Mouse (Mus musculus): Measurements from ENCODE around the gene Prss12. TPM values are rescaled to one million over a fixed set of nuclear protein-coding genes. Genes with fewer than 3 reads are reported as not detected.

Prss12 gene
- total and polyA plus RNA-seq, 2 experiments = 0.07 to 0.18 TPM

- no peak overlapping the region for H3K27ac ChIP-seq (replicated peaks; ENCODE audit: insufficient read depth, low read depth, low read length)
- WGBS = 47% methylated on average over 1 of the region's 1 CpGs
- TF ChIP-seq POLR2A (IDR thresholded peaks at IDR 0.05; ENCODE audit: extremely low read depth, insufficient read depth, low read length) = no peak
- TF ChIP-seq CTCF (IDR thresholded peaks at IDR 0.05; ENCODE audit: low read depth, low read length) = no peak
- H3K9ac ChIP-seq (ENCODE audit: low read depth, low read length) = no peak overlapping the region
- H3K27me3 ChIP-seq (ENCODE audit: control insufficient read depth, insufficient read depth, low read length) = no peaks in the 10 kb centered on the region
- H3K4me3 ChIP-seq (ENCODE audit: insufficient read depth, low read depth, low read length) = no peak overlapping the region
- no peaks in the 10 kb centered on the region for H3K79me2 ChIP-seq (ENCODE audit: control insufficient read depth, insufficient read depth, low read length)
- no peaks in the 10 kb centered on the region for H3K36me3 ChIP-seq (ENCODE audit: control insufficient read depth, insufficient read depth, low read length)
- no peak for DNase-seq (ENCODE audit: extremely low read depth, low read depth, low spot score)
- H3K4me1 ChIP-seq (ENCODE audit: control insufficient read depth, insufficient read depth, low read length) = no peaks in the 10 kb centered on the region
These were observed 12.8 kb downstream of the Prss12 start for GRCm38 (mm10) chr3:123459492-123459891.

GRCm38 (mm10) chr3:123460436-123460835 lies 13.7 kb downstream of the Prss12 start:
- TF ChIP-seq CTCF (IDR thresholded peaks at IDR 0.05; ENCODE audit: low read depth, low read length) = no peak
- no peak for TF ChIP-seq POLR2A (IDR thresholded peaks at IDR 0.05; ENCODE audit: extremely low read depth, insufficient read depth, low read length)
- no peak overlapping the region for H3K27ac ChIP-seq (replicated peaks; ENCODE audit: insufficient read depth, low read depth, low read length)
- no peak for DNase-seq (ENCODE audit: extremely low read depth, low read depth, low spot score)
- H3K36me3 ChIP-seq (ENCODE audit: control insufficient read depth, insufficient read depth, low read length) = no peaks in the 10 kb centered on the region
- no peaks in the 10 kb centered on the region for H3K79me2 ChIP-seq (ENCODE audit: control insufficient read depth, insufficient read depth, low read length)
- H3K4me1 ChIP-seq (ENCODE audit: control insufficient read depth, insufficient read depth, low read length) = no peaks in the 10 kb centered on the region
- no peaks in the 10 kb centered on the region for H3K27me3 ChIP-seq (ENCODE audit: control insufficient read depth, insufficient read depth, low read length)
- no peak overlapping the region for H3K4me3 ChIP-seq (ENCODE audit: insufficient read depth, low read depth, low read length)
- WGBS = 73% methylated on average over 1 of the region's 1 CpGs
- H3K9ac ChIP-seq (ENCODE audit: low read depth, low read length) = no peak overlapping the region

- TF ChIP-seq POLR2A (IDR thresholded peaks at IDR 0.05; ENCODE audit: extremely low read depth, insufficient read depth, low read length) = no peak
- TF ChIP-seq CTCF (IDR thresholded peaks at IDR 0.05; ENCODE audit: low read depth, low read length) = no peak
- no peak for DNase-seq (ENCODE audit: extremely low read depth, low read depth, low spot score)
- 81% methylated on average over 6 of the region's 6 CpGs for WGBS
- H3K27ac ChIP-seq (replicated peaks; ENCODE audit: insufficient read depth, low read depth, low read length) = no peak overlapping the region
- no peaks in the 10 kb centered on the region for H3K27me3 ChIP-seq (ENCODE audit: control insufficient read depth, insufficient read depth, low read length)
- H3K36me3 ChIP-seq (ENCODE audit: control insufficient read depth, insufficient read depth, low read length) = no peaks in the 10 kb centered on the region
- no peak overlapping the region for H3K4me3 ChIP-seq (ENCODE audit: insufficient read depth, low read depth, low read length)
- H3K79me2 ChIP-seq (ENCODE audit: control insufficient read depth, insufficient read depth, low read length) = no peaks in the 10 kb centered on the region
- H3K9ac ChIP-seq (ENCODE audit: low read depth, low read length) = no peak overlapping the region
- no peaks in the 10 kb centered on the region for H3K4me1 ChIP-seq (ENCODE audit: control insufficient read depth, insufficient read depth, low read length)
These were observed 15.6 kb downstream of the Prss12 start for GRCm38 (mm10) chr3:123462264-123462663.

- no peak overlapping the region for H3K4me3 ChIP-seq (ENCODE audit: insufficient read depth, low read depth, low read length)
- no peak overlapping the region for H3K27ac ChIP-seq (replicated peaks; ENCODE audit: insufficient read depth, low read depth, low read length)
- TF ChIP-seq POLR2A (IDR thresholded peaks at IDR 0.05; ENCODE audit: extremely low read depth, insufficient read depth, low read length) (no peak), CTCF (IDR thresholded peaks at IDR 0.05; ENCODE audit: low read depth, low read length) (no peak)
- no peaks in the 10 kb centered on the region for H3K36me3 ChIP-seq (ENCODE audit: control insufficient read depth, insufficient read depth, low read length)
- H3K4me1 ChIP-seq (ENCODE audit: control insufficient read depth, insufficient read depth, low read length) = no peaks in the 10 kb centered on the region
- H3K79me2 ChIP-seq (ENCODE audit: control insufficient read depth, insufficient read depth, low read length) = no peaks in the 10 kb centered on the region
- DNase-seq (ENCODE audit: extremely low read depth, low read depth, low spot score) = no peak
- 86% methylated on average over 3 of the region's 3 CpGs for WGBS
- H3K27me3 ChIP-seq (ENCODE audit: control insufficient read depth, insufficient read depth, low read length) = no peaks in the 10 kb centered on the region
- no peak overlapping the region for H3K9ac ChIP-seq (ENCODE audit: low read depth, low read length)
These were observed 30.1 kb downstream of the Prss12 start for GRCm38 (mm10) chr3:123476833-123477232.

GRCm38 (mm10) chr3:123481266-123481665 lies 34.6 kb downstream of the Prss12 start:
- 72% methylated on average over 6 of the region's 6 CpGs for WGBS
- TF ChIP-seq POLR2A (IDR thresholded peaks at IDR 0.05; ENCODE audit: extremely low read depth, insufficient read depth, low read length) (no peak), CTCF (IDR thresholded peaks at IDR 0.05; ENCODE audit: low read depth, low read length) (no peak)
- no peak overlapping the region for H3K27ac ChIP-seq (replicated peaks; ENCODE audit: insufficient read depth, low read depth, low read length)

GRCm38 (mm10) chr3:123491814-123492213 lies 45.1 kb downstream of the Prss12 start:
- no peaks in the 10 kb centered on the region for H3K4me1 ChIP-seq (ENCODE audit: control insufficient read depth, insufficient read depth, low read length)
- 100% methylated on average over 1 of the region's 1 CpGs for WGBS

More at GRCm38 (mm10) chr3:123481266-123481665, 34.6 kb downstream of the Prss12 start:
- Histone ChIP-seq H3K9ac (ENCODE audit: low read depth, low read length) (no peak overlapping the region), H3K27me3 (ENCODE audit: control insufficient read depth, insufficient read depth, low read length) (no peaks in the 10 kb centered on the region), H3K36me3 (ENCODE audit: control insufficient read depth, insufficient read depth, low read length) (no peaks in the 10 kb centered on the region), H3K4me1 (ENCODE audit: control insufficient read depth, insufficient read depth, low read length) (no peaks in the 10 kb centered on the region), H3K79me2 (ENCODE audit: control insufficient read depth, insufficient read depth, low read length) (no peaks in the 10 kb centered on the region), H3K4me3 (ENCODE audit: insufficient read depth, low read depth, low read length) (no peak overlapping the region)
- DNase-seq (ENCODE audit: extremely low read depth, low read depth, low spot score) = no peak

More at GRCm38 (mm10) chr3:123491814-123492213, 45.1 kb downstream of the Prss12 start:
- H3K36me3 ChIP-seq (ENCODE audit: control insufficient read depth, insufficient read depth, low read length) = no peaks in the 10 kb centered on the region
- TF ChIP-seq POLR2A (IDR thresholded peaks at IDR 0.05; ENCODE audit: extremely low read depth, insufficient read depth, low read length) (no peak), CTCF (IDR thresholded peaks at IDR 0.05; ENCODE audit: low read depth, low read length) (no peak)
- H3K4me3 ChIP-seq (ENCODE audit: insufficient read depth, low read depth, low read length) = no peak overlapping the region
- H3K27ac ChIP-seq (replicated peaks; ENCODE audit: insufficient read depth, low read depth, low read length) = no peak overlapping the region
- H3K79me2 ChIP-seq (ENCODE audit: control insufficient read depth, insufficient read depth, low read length) = no peaks in the 10 kb centered on the region
- no peaks in the 10 kb centered on the region for H3K27me3 ChIP-seq (ENCODE audit: control insufficient read depth, insufficient read depth, low read length)
- no peak for DNase-seq (ENCODE audit: extremely low read depth, low read depth, low spot score)
- H3K9ac ChIP-seq (ENCODE audit: low read depth, low read length) = no peak overlapping the region
